Mouse (Mus musculus) limb, embryonic 11.5 days (tissue): Measurements from ENCODE around the gene U2af1l4. TPM values are rescaled to one million over a fixed set of nuclear protein-coding genes. Genes with fewer than 3 reads are reported as not detected.

Experiments
- ATAC-seq: fragments of 200-750 bp; cut with Nextera tagmentation; 2 replicates; pipeline ENCODE4 v1.8.0; 2017; ENCODE audit warnings: low read depth; ENCODE audit not compliant: insufficient number of reproducible peaks, low FRiP score, low TSS enrichment
- DNase-seq: peaks from one replicate; pipeline ENCODE4 v3.0.0-alpha.2; 2015; ENCODE audit warnings: low spot score
- H3K27ac ChIP-seq: fragments of 300-500 bp; sonication (generic); replicated peaks from 2 replicates; pipeline ENCODE4 v1.5.1; 2014; ENCODE audit warnings: low read depth, mild to moderate bottlenecking, low read length
- H3K27me3 ChIP-seq: fragments of 300-500 bp; sonication (generic); 2 replicates; pipeline ENCODE4 v1.6.1; 2014; ENCODE audit warnings: mild to moderate bottlenecking, low read length, mixed read lengths; ENCODE audit not compliant: control insufficient read depth, insufficient read depth
- H3K36me3 ChIP-seq: fragments of 300-500 bp; sonication (generic); 2 replicates; pipeline ENCODE4 v1.6.1; 2014; ENCODE audit warnings: mild to moderate bottlenecking, low read length, moderate library complexity, mixed read lengths; ENCODE audit not compliant: control insufficient read depth, insufficient read depth
- H3K4me1 ChIP-seq: fragments of 300-500 bp; sonication (generic); 2 replicates; pipeline ENCODE4 v1.6.1; 2014; ENCODE audit warnings: low read length, mixed read lengths; ENCODE audit not compliant: control insufficient read depth, insufficient read depth
- H3K4me2 ChIP-seq: fragments of 300-500 bp; sonication (generic); 2 replicates; pipeline ENCODE4 v1.6.1; 2014; ENCODE audit warnings: low read depth, mild to moderate bottlenecking, moderate library complexity; ENCODE audit not compliant: severe bottlenecking
- H3K4me3 ChIP-seq: fragments of 300-500 bp; sonication (generic); 2 replicates; pipeline ENCODE4 v1.5.1; 2014; ENCODE audit warnings: low read depth, low read length
- H3K9ac ChIP-seq: fragments of 300-500 bp; sonication (generic); 2 replicates; pipeline ENCODE4 v1.6.1; 2014; ENCODE audit warnings: mild to moderate bottlenecking, low read length
- H3K9me3 ChIP-seq: fragments of 300-500 bp; sonication (generic); 2 replicates; pipeline ENCODE4 v1.6.1; 2016; ENCODE audit warnings: low read length; ENCODE audit not compliant: control insufficient read depth
- WGBS: fragments of 180-500 bp; shearing (Covaris S2); extraction: QIAGEN DNeasy Blood & Tissue Kit; methylation state at CpG from one replicate; pipeline ENCODE4 v1.1.7; 2014; 5-methylcytosine and 5-hydroxymethylcytosine counted together
- polyA plus RNA-seq: library from polyadenylated mRNA; unstranded; fragments of >200 nt; fragmentation: Nextera tagmentation; extraction: Ambion mirVana; gene quantifications from 2 replicates; pipeline ENCODE4 v1.2.1, GENCODE M21; 2014

U2af1l4 gene
- polyA plus RNA-seq, 1 experiment from 2014 or later = 100 TPM

DNA sequence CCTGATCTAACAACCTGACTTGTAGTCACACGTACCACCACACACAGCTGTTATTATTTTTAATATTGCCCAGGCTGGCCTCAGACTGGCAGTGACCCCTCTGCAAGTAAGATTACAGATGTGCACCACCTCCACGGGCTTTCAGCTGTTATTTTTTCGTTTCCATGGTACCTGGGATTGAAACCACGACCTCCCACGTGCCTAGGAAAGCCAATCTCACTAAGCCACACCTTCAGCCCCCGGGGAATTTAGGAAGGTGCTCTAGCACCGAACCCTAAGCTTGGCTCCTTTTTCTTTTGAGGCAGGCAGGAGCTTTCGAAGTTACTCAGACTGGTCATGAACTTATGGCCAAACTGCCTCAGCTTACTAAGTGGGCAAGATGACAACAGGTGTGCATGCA is 41.3 kb downstream of the U2af1l4 start:
- Histone ChIP-seq H3K4me2 (no peak overlapping the region), H3K27me3 (no peaks in the 10 kb centered on the region), H3K4me3 (no peak overlapping the region), H3K4me1 (no peaks in the 10 kb centered on the region), H3K36me3 (no peaks in the 10 kb centered on the region), H3K9me3 (no peaks in the 10 kb centered on the region), H3K27ac (no peak overlapping the region), H3K9ac (no peak overlapping the region)
- WGBS = 54% methylated on average over 8 of the region's 8 CpGs
- no peak for ATAC-seq
- DNase-seq = no peak

DNA sequence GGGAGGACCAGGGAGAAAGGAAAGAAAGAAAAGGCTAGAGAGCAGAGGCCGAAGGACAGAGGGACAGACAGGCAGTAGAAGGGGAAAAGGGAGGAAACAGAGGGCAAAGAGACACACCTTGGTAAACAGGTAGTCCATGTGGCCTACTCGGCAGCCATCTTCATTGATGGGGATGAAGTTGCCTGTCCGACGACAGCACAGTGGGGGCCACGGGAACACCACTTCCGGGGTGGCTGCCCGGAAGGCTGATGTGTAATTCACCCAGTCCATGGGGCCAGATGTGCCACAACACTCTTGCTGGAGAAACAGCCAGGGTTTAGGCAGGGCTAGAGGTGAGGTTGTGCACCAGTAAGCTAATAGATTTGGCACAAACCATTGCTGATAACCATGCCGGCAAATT is 41.8 kb downstream of the U2af1l4 start:
- H3K36me3 ChIP-seq = no peaks in the 10 kb centered on the region
- no peaks in the 10 kb centered on the region for H3K27me3 ChIP-seq
- no peak overlapping the region for H3K4me2 ChIP-seq
- no peak overlapping the region for H3K9ac ChIP-seq
- no peak for ATAC-seq
- no peaks in the 10 kb centered on the region for H3K4me1 ChIP-seq
- H3K27ac ChIP-seq = no peak overlapping the region
- H3K4me3 ChIP-seq = no peak overlapping the region
- DNase-seq = no peak
- WGBS = 93% methylated on average over 8 of the region's 8 CpGs
- H3K9me3 ChIP-seq = no peaks in the 10 kb centered on the region

DNA sequence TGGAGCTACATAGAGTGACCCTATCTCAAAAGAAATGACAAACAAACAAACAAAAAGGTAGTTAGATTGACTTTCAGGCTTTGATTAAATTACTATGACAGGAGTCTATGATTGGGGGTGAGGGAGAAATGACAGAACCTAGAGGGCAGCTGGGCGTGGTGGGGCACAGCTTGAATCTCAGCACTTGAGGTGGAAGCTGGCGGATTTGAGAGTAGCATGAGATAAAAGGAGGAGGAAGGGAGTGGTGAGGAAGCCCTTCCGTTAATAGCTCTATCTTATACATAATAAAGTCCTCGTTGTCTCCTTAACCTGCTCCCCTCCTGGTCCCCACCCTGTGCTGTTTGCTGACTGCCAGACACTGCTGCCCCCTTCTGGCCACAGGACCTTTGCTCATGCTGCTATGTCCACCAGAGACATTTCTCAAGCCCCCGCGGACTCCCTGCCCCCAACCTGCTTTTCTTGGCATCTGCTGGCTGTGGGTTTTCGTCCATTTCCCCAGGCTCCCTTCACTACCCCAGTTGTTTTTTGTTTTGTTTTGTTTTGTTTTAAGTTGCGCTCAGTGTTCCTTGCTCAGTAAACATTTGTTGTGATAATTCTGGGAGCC is 44.7 kb downstream of the U2af1l4 start:
- H3K4me3 ChIP-seq = no peak overlapping the region
- H3K27me3 ChIP-seq = no peaks in the 10 kb centered on the region
- no peaks in the 10 kb centered on the region for H3K36me3 ChIP-seq
- WGBS = 33% methylated on average over 8 of the region's 8 CpGs
- ATAC-seq = no peak
- no peak overlapping the region for H3K4me2 ChIP-seq
- no peak overlapping the region for H3K27ac ChIP-seq
- H3K9me3 ChIP-seq = no peaks in the 10 kb centered on the region
- H3K9ac ChIP-seq = no peak overlapping the region
- no peaks in the 10 kb centered on the region for H3K4me1 ChIP-seq
- peak; percentile 68 for DNase-seq

DNA sequence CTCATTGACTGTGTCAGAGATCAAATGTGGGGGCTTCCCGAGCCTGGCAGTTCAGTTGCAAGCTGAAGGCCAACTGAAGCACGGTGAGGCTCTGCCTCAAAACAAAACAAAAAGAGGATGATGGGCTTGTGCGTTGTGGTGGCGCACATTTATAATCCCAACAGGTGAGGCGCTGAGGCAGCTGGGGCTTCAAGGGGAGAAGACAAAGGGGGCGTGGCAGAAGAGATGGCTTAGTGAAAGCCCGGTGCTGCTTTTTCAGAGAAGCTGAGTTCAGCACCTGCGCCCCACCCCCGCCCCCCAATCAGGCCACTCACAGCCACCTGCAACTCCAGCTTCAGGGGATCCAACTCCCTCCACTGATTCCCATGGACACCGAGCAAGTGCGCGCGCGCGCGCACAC is 45.4 kb downstream of the U2af1l4 start:
- ATAC-seq (no peak), DNase-seq (no peak)
- H3K4me2 ChIP-seq = no peak overlapping the region
- H3K36me3 ChIP-seq = no peaks in the 10 kb centered on the region
- H3K4me3 ChIP-seq = no peak overlapping the region
- H3K27ac ChIP-seq = no peak overlapping the region
- no peak overlapping the region for H3K9ac ChIP-seq
- WGBS = 51% methylated on average over 16 of the region's 16 CpGs
- no peaks in the 10 kb centered on the region for H3K4me1 ChIP-seq
- H3K9me3 ChIP-seq = no peaks in the 10 kb centered on the region
- H3K27me3 ChIP-seq = no peaks in the 10 kb centered on the region

DNA sequence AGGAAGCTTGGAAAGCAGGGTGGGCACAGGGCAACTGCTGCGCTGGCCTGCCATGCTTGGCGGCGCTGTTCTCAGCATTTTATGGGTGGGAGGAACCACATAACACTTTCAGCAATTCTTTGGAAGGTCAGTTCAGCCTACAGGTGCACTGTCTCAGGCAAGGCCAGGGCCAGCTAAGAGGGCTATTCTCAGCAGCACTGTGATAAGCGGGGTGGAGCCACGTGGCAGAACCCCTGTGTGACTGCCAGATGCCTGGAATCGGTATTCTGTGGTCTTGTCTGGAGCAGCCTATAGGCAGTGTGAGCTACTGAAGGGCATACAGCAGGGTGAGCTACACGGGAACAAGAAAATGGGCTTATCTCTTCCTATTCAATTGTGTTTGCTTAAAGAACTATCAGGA is 46.9 kb downstream of the U2af1l4 start:
- DNase-seq = no peak
- Histone ChIP-seq H3K36me3 (no peaks in the 10 kb centered on the region), H3K27ac (no peak overlapping the region), H3K4me3 (no peak overlapping the region), H3K4me2 (no peak overlapping the region), H3K27me3 (no peaks in the 10 kb centered on the region), H3K4me1 (no peaks in the 10 kb centered on the region), H3K9ac (no peak overlapping the region), H3K9me3 (no peaks in the 10 kb centered on the region)
- ATAC-seq = no peak
- WGBS = 54% methylated on average over 7 of the region's 7 CpGs

DNA sequence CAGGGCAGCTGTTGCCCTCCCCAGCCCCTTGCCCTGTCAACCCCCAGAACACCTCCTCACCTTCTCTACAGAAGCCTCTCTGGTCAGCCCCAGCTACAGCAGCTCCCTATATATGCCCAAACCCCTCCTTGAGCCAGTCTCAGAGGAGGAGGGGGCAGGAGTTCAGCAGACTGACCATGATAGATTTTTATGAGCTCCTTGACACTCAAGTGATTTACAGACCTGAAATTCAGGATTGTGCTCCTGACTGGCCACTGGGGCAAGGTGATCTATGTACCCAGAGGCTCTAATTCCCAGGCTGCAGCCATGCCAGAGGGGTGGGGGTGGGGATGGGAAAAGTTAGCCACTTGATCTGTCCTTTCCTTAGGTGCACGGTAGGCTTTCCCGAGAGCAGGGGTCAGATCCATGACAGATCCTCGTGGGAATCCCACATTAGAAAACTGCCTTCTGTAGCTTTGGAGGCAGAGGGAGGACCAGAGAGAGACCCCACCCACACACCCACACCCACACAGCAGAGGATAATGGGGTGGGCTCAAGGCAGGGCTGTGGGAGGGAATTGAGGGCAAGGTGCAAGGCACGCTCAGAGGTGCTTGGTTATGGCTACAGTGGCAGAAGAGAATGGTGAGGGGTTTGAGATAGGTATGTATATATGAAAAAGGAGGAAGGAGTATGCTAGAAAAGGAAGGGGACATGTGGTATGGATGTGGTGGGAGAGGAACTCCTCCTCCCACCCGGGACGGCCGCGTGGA is 49.7 kb downstream of the U2af1l4 start, which contains the start of gene Upk1a:
Gene Upk1a (minus strand): TSS at position 194 of the 749 bp plus-strand sequence.
- Histone ChIP-seq H3K27ac (no peak within 1 kb of the TSS), H3K4me3 (no peak within 1 kb of the TSS), H3K36me3 (peaks cover 4% of the 10 kb centered on the region; the same call in 1 of the 2 replicates), H3K4me2 (no peak within 1 kb of the TSS), H3K27me3 (no peaks in the 10 kb centered on the region), H3K9me3 (no peaks in the 10 kb centered on the region), H3K4me1 (no peaks in the 10 kb centered on the region), H3K9ac (no peak within 1 kb of the TSS)
- ATAC-seq (no peak), DNase-seq (no peak)
- 47% methylated on average over 8 of the region's 8 CpGs for WGBS

DNA sequence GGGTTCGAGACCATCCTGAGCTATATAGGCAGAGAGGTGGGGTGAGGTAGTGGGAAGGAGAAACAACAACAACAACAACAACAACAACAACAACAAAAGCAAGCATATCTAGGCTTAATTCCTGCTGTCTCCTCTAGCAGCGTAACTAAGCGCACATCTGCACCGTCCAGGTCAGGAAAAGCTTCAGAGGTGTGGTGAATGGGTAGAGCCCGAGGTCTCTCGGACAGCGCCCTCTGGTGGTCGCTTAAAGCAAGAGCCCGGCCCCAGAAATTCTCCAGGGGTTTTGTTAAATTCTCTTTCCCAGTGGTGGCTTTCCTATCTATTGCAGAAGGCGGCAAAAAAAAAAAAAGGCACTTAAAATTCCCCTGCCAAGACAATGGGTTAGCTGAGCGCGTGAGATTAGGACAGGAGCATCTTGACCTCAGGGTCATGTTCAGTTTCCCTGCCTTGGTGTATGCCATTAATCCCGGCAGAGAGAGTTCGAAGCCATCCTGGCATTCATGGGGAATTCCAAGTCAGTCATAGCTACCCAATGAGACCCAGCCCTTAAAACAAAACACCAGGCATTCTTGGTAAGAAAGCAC is 50.5 kb downstream of the U2af1l4 start:
- H3K9me3 ChIP-seq = no peaks in the 10 kb centered on the region
- DNase-seq (peak; percentile 77), ATAC-seq (no peak)
- H3K4me1 ChIP-seq = no peaks in the 10 kb centered on the region
- no peak overlapping the region for H3K27ac ChIP-seq
- H3K4me3 ChIP-seq = no peak overlapping the region
- H3K36me3 ChIP-seq = peaks cover 6% of the 10 kb centered on the region; the same call in 1 of the 2 replicates
- WGBS = 25% methylated on average over 14 of the region's 14 CpGs
- no peaks in the 10 kb centered on the region for H3K27me3 ChIP-seq
- no peak overlapping the region for H3K9ac ChIP-seq
- no peak overlapping the region for H3K4me2 ChIP-seq

DNA sequence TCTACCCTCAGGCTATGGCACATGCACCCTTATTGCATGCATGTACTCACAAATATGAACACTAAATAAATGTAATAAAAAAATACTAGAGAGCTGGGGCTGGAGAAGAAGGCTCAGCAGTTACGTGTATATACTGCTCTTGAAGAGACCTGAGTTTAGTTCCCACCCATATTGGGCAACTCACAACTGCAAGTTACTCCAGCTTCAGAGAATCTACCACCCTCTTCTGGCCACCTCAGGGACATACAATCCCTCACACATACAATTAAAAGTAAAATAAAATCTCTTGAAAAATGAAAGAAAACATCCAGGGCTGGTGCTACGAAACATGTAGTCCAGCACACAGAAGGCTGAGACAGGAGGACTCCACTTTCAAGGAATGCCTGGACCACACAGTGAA is 51.4 kb downstream of the U2af1l4 start:
- Histone ChIP-seq H3K9ac (no peak overlapping the region), H3K27me3 (no peaks in the 10 kb centered on the region), H3K9me3 (no peaks in the 10 kb centered on the region), H3K27ac (no peak overlapping the region), H3K36me3 (peaks cover 12% of the 10 kb centered on the region), H3K4me3 (no peak overlapping the region), H3K4me1 (no peaks in the 10 kb centered on the region), H3K4me2 (no peak overlapping the region)
- DNase-seq (no peak), ATAC-seq (no peak)
- WGBS = 82% methylated on average over 2 of the region's 2 CpGs
